Mouse (Mus musculus): ENCODE results near the gene Epor. TPM values are rescaled to one million over a fixed set of nuclear protein-coding genes. Genes with fewer than 3 reads are reported as not detected.

Gene Epor
- total and polyA plus RNA-seq, 3 experiments = 192 to 440 TPM; not detected in 1

- peak in 1 of 2 experiments; percentile 98; a peak in 2 of 4 replicates for TF ChIP-seq POLR2A (IDR thresholded peaks at IDR 0.05; ENCODE audit: control insufficient read depth in 1 of 2, insufficient read depth in 1 of 2, low read depth in 1 of 2, low read length in 2 of 2, poor library complexity in 1 of 2)
Observed at GRCm38 (mm10) chr9:21927208-21927753, 36.0 kb downstream of the Epor start, which contains the start of the genes Ccdc159 and Tmem205 (continued).

GRCm38 (mm10) chr9:21926784-21927183 lies 36.5 kb downstream of the Epor start:
- peak; percentile 86 for DNase-seq (ENCODE audit: low read depth, low spot score)
- Histone ChIP-seq H3K79me2 (ENCODE audit: control insufficient read depth, insufficient read depth, low read length, poor library complexity) (peaks cover 8% of the 10 kb centered on the region), H3K4me1 (ENCODE audit: control insufficient read depth in 1 of 2, insufficient read depth in 2 of 2, low read length in 2 of 2) (peaks cover 21 to 39% of the 10 kb centered on the region in 2 experiments), H3K27ac (ENCODE audit: control insufficient read depth, low read depth, low read length) (peak overlapping the region; percentile 36), H3K4me3 (ENCODE audit: control insufficient read depth in 1 of 2, insufficient read depth in 1 of 2, low read depth in 2 of 2, low read length in 2 of 2) (peak overlapping the region; percentile 50 to 82), H3K27me3 (ENCODE audit: control insufficient read depth in 1 of 2, insufficient read depth in 2 of 2, low read length in 2 of 2) (no peaks in the 10 kb centered on the region), H3K9ac (ENCODE audit: control insufficient read depth, low read depth, low read length, poor library complexity, severe bottlenecking) (peak overlapping the region; percentile 64), H3K36me3 (ENCODE audit: control insufficient read depth in 1 of 2, insufficient read depth in 2 of 2, low read length in 2 of 2) (peaks cover 2 to 33% of the 10 kb centered on the region in 2 experiments), H3K9me3 (replicated peaks; ENCODE audit: insufficient read depth, low read length) (no peaks in the 10 kb centered on the region)
- peak; percentile 99 for TF ChIP-seq BHLHE40 (IDR thresholded peaks at IDR 0.05; ENCODE audit: borderline replicate concordance, low read depth, low read length)
- TF ChIP-seq ETS1 (IDR thresholded peaks at IDR 0.05; ENCODE audit: low read depth, low read length) = peak; percentile 69; the same call in 1 of the 2 replicates
- TF ChIP-seq MYC (IDR thresholded peaks at IDR 0.05; ENCODE audit: low read depth, low read length) = peak; percentile 92; the same call in 1 of the 2 replicates
- peak; percentile 81; the same call in 1 of the 2 replicates for TF ChIP-seq MXI1 (IDR thresholded peaks at IDR 0.05; ENCODE audit: low read depth, low read length)
- no peak for TF ChIP-seq GATA1 (IDR thresholded peaks at IDR 0.05; ENCODE audit: low read depth, low read length)
- no peak for TF ChIP-seq RAD21 (IDR thresholded peaks at IDR 0.05; ENCODE audit: low read depth, low read length)
- TF ChIP-seq MAX (IDR thresholded peaks at IDR 0.05; ENCODE audit: low read length) = peak; percentile 82
- TF ChIP-seq CTCF (IDR thresholded peaks at IDR 0.05 in 2 of 3, conservative IDR thresholded peaks at IDR 0.05 in 1 of 3; ENCODE audit: control insufficient read depth in 1 of 3, insufficient read depth in 1 of 3, low read depth in 2 of 3, low read length in 3 of 3, poor library complexity in 1 of 3, severe bottlenecking in 1 of 3) = no peak
- no peak for TF ChIP-seq HCFC1 (IDR thresholded peaks at IDR 0.05; ENCODE audit: low read depth, low read length)
- TF ChIP-seq RCOR1 (IDR thresholded peaks at IDR 0.05; ENCODE audit: low read depth, low read length) = peak; percentile 36; the same call in 1 of the 2 replicates
- TF ChIP-seq USF1 (IDR thresholded peaks at IDR 0.05; ENCODE audit: low read depth, low read length) = peak; percentile 46; the same call in 1 of the 2 replicates

- Histone ChIP-seq H3K36me3 (ENCODE audit: control insufficient read depth in 1 of 2, insufficient read depth in 2 of 2, low read length in 2 of 2) (peaks cover 2 to 28% of the 10 kb centered on the region in 2 experiments), H3K4me3 (ENCODE audit: control insufficient read depth in 1 of 2, insufficient read depth in 1 of 2, low read depth in 2 of 2, low read length in 2 of 2) (peak overlapping the region; percentile 50 to 82; a peak in 3 of 4 replicates), H3K79me2 (ENCODE audit: control insufficient read depth, insufficient read depth, low read length, poor library complexity) (peaks cover 8% of the 10 kb centered on the region), H3K27ac (ENCODE audit: control insufficient read depth, low read depth, low read length) (no peak overlapping the region), H3K4me1 (ENCODE audit: control insufficient read depth in 1 of 2, insufficient read depth in 2 of 2, low read length in 2 of 2) (peaks cover 17 to 34% of the 10 kb centered on the region in 2 experiments), H3K27me3 (ENCODE audit: control insufficient read depth in 1 of 2, insufficient read depth in 2 of 2, low read length in 2 of 2) (no peaks in the 10 kb centered on the region), H3K9me3 (replicated peaks; ENCODE audit: insufficient read depth, low read length) (no peaks in the 10 kb centered on the region), H3K9ac (ENCODE audit: control insufficient read depth, low read depth, low read length, poor library complexity, severe bottlenecking) (peak overlapping the region; percentile 64)
- DNase-seq (ENCODE audit: low read depth, low spot score) = no peak
- TF ChIP-seq JUND (IDR thresholded peaks at IDR 0.05; ENCODE audit: low read depth, low read length) = no peak
- no peak for TF ChIP-seq BHLHE40 (IDR thresholded peaks at IDR 0.05; ENCODE audit: borderline replicate concordance, low read depth, low read length)
- no peak for TF ChIP-seq KAT2A (conservative IDR thresholded peaks at IDR 0.05; ENCODE audit: low read depth, low read length)
- no peak for TF ChIP-seq ETS1 (IDR thresholded peaks at IDR 0.05; ENCODE audit: low read depth, low read length)
- no peak for TF ChIP-seq EP300 (IDR thresholded peaks at IDR 0.05; ENCODE audit: low read depth in 1 of 2, low read length in 2 of 2)
- TF ChIP-seq MAZ (IDR thresholded peaks at IDR 0.05; ENCODE audit: low read depth, low read length) = no peak
- TF ChIP-seq MAFK (IDR thresholded peaks at IDR 0.05; ENCODE audit: borderline replicate concordance, low read depth, low read length) = no peak
- TF ChIP-seq SMC3 (IDR thresholded peaks at IDR 0.05; ENCODE audit: low read depth, low read length) = no peak
- TF ChIP-seq RCOR1 (IDR thresholded peaks at IDR 0.05; ENCODE audit: low read depth, low read length) = no peak
- no peak for TF ChIP-seq ZKSCAN1 (IDR thresholded peaks at IDR 0.05; ENCODE audit: low read depth, low read length)
- TF ChIP-seq ZC3H11A (IDR thresholded peaks at IDR 0.05; ENCODE audit: low read depth, low read length) = no peak
- no peak for TF ChIP-seq GABPA (IDR thresholded peaks at IDR 0.05; ENCODE audit: low read depth, low read length)
- no peak for TF ChIP-seq MEF2A (IDR thresholded peaks at IDR 0.05; ENCODE audit: extremely low read depth, insufficient replicate concordance, low read depth, low read length, poor library complexity, severe bottlenecking)
- TF ChIP-seq CHD1 (IDR thresholded peaks at IDR 0.05; ENCODE audit: low read depth, low read length) = no peak
- TF ChIP-seq E2F4 (IDR thresholded peaks at IDR 0.05; ENCODE audit: borderline replicate concordance, low read depth, low read length) = no peak
Observed at GRCm38 (mm10) chr9:21926155-21926554, 37.2 kb downstream of the Epor start.
